Mouse (Mus musculus): ENCODE measurements at regions not wholly inside any gene's neighbourhood (a gene's known extent, or its start where the extent isn't known, plus 50 kb on each side); places are given as distances from the start of the nearest gene placed in this dataset.

- no peaks in the 10 kb centered on the region for H3K27me3 ChIP-seq (ENCODE audit: insufficient read depth, low read length)
- H3K27ac ChIP-seq (ENCODE audit: low read depth) = no peak overlapping the region
- TF ChIP-seq CTCF (IDR thresholded peaks at IDR 0.05; ENCODE audit: low read depth) = no peak
- H3K36me3 ChIP-seq (ENCODE audit: insufficient read depth) = no peaks in the 10 kb centered on the region
- no peak overlapping the region for H3K4me3 ChIP-seq (ENCODE audit: low read depth, low read length)
- 84% methylated on average over 4 of the region's 4 CpGs for WGBS
- no peak overlapping the region for H3K4me2 ChIP-seq
- H3K9ac ChIP-seq = no peak overlapping the region
- DNase-seq (no peak), ATAC-seq (ENCODE audit: insufficient read depth) (no peak)
- H3K4me1 ChIP-seq (ENCODE audit: insufficient read depth) = no peaks in the 10 kb centered on the region
- H3K9me3 ChIP-seq (ENCODE audit: low read depth, low read length) = no peaks in the 10 kb centered on the region
Measured at GRCm38 (mm10) chr4:87702834-87703233, 330.3 kb downstream of the Mllt3 start.

GRCm38 (mm10) chr4:87702290-87702689 lies 330.9 kb downstream of the Mllt3 start:
- H3K4me3 ChIP-seq (ENCODE audit: low read depth, low read length) = no peak overlapping the region
- no peak overlapping the region for H3K27ac ChIP-seq (ENCODE audit: low read depth)
- ATAC-seq (ENCODE audit: insufficient read depth) = no peak
- 80% methylated on average over 3 of the region's 3 CpGs for WGBS
- no peak for TF ChIP-seq CTCF (IDR thresholded peaks at IDR 0.05; ENCODE audit: low read depth)
- no peaks in the 10 kb centered on the region for H3K9me3 ChIP-seq (ENCODE audit: low read depth, low read length)
- no peak overlapping the region for H3K4me2 ChIP-seq
- DNase-seq = no peak
- H3K9ac ChIP-seq = no peak overlapping the region
- no peaks in the 10 kb centered on the region for H3K27me3 ChIP-seq (ENCODE audit: insufficient read depth, low read length)
- no peaks in the 10 kb centered on the region for H3K4me1 ChIP-seq (ENCODE audit: insufficient read depth)
- no peaks in the 10 kb centered on the region for H3K36me3 ChIP-seq (ENCODE audit: insufficient read depth)

- no peak for TF ChIP-seq CTCF (IDR thresholded peaks at IDR 0.05; ENCODE audit: low read depth)
- DNase-seq (no peak), ATAC-seq (ENCODE audit: insufficient read depth) (no peak)
- no peak overlapping the region for H3K4me2 ChIP-seq
- H3K27me3 ChIP-seq (ENCODE audit: insufficient read depth, low read length) = no peaks in the 10 kb centered on the region
- H3K4me1 ChIP-seq (ENCODE audit: insufficient read depth) = no peaks in the 10 kb centered on the region
- 77% methylated on average over 4 of the region's 4 CpGs for WGBS
- H3K9ac ChIP-seq = no peak overlapping the region
- no peaks in the 10 kb centered on the region for H3K9me3 ChIP-seq (ENCODE audit: low read depth, low read length)
- H3K27ac ChIP-seq (ENCODE audit: low read depth) = no peak overlapping the region
- H3K4me3 ChIP-seq (ENCODE audit: low read depth, low read length) = no peak overlapping the region
- H3K36me3 ChIP-seq (ENCODE audit: insufficient read depth) = no peaks in the 10 kb centered on the region
Measured at GRCm38 (mm10) chr4:87701024-87701423, 332.1 kb downstream of the Mllt3 start.

- Histone ChIP-seq H3K36me3 (ENCODE audit: insufficient read depth) (no peaks in the 10 kb centered on the region), H3K4me3 (ENCODE audit: low read depth, low read length) (no peak overlapping the region), H3K4me1 (ENCODE audit: insufficient read depth) (no peaks in the 10 kb centered on the region), H3K4me2 (no peak overlapping the region), H3K9ac (no peak overlapping the region), H3K27ac (ENCODE audit: low read depth) (no peak overlapping the region), H3K9me3 (ENCODE audit: low read depth, low read length) (no peaks in the 10 kb centered on the region), H3K27me3 (ENCODE audit: insufficient read depth, low read length) (no peaks in the 10 kb centered on the region)
- WGBS = 74% methylated on average over 2 of the region's 2 CpGs
- ATAC-seq (ENCODE audit: insufficient read depth) (no peak), DNase-seq (no peak)
- no peak for TF ChIP-seq CTCF (IDR thresholded peaks at IDR 0.05; ENCODE audit: low read depth)
Measured at GRCm38 (mm10) chr4:87700508-87700907, 332.7 kb downstream of the Mllt3 start.

GRCm38 (mm10) chr4:87699586-87699985 lies 333.6 kb downstream of the Mllt3 start:
- DNase-seq = no peak
- Histone ChIP-seq H3K36me3 (ENCODE audit: insufficient read depth) (no peaks in the 10 kb centered on the region), H3K4me3 (ENCODE audit: low read depth, low read length) (no peak overlapping the region), H3K9me3 (ENCODE audit: low read depth, low read length) (no peaks in the 10 kb centered on the region), H3K4me2 (no peak overlapping the region), H3K27ac (ENCODE audit: low read depth) (no peak overlapping the region), H3K9ac (no peak overlapping the region), H3K27me3 (ENCODE audit: insufficient read depth, low read length) (no peaks in the 10 kb centered on the region), H3K4me1 (ENCODE audit: insufficient read depth) (no peaks in the 10 kb centered on the region)
- no peak for ATAC-seq (ENCODE audit: insufficient read depth)
- no peak for TF ChIP-seq CTCF (IDR thresholded peaks at IDR 0.05; ENCODE audit: low read depth)
- 25% methylated on average over 4 of the region's 4 CpGs for WGBS

- Histone ChIP-seq H3K4me2 (no peak overlapping the region), H3K4me3 (ENCODE audit: low read depth, low read length) (no peak overlapping the region), H3K4me1 (ENCODE audit: insufficient read depth) (no peaks in the 10 kb centered on the region), H3K27ac (ENCODE audit: low read depth) (no peak overlapping the region), H3K9me3 (ENCODE audit: low read depth, low read length) (no peaks in the 10 kb centered on the region), H3K36me3 (ENCODE audit: insufficient read depth) (no peaks in the 10 kb centered on the region), H3K27me3 (ENCODE audit: insufficient read depth, low read length) (no peaks in the 10 kb centered on the region), H3K9ac (no peak overlapping the region)
- ATAC-seq (ENCODE audit: insufficient read depth) (no peak), DNase-seq (no peak)
- WGBS = 50% methylated on average over 3 of the region's 3 CpGs
- no peak for TF ChIP-seq CTCF (IDR thresholded peaks at IDR 0.05; ENCODE audit: low read depth)
Measured at GRCm38 (mm10) chr4:87698750-87699149, 334.4 kb downstream of the Mllt3 start.

GRCm38 (mm10) chr4:87696921-87697320 lies 336.2 kb downstream of the Mllt3 start:
- ATAC-seq (ENCODE audit: insufficient read depth) = no peak
- no peaks in the 10 kb centered on the region for H3K36me3 ChIP-seq (ENCODE audit: insufficient read depth)
- H3K4me1 ChIP-seq (ENCODE audit: insufficient read depth) = no peaks in the 10 kb centered on the region
- WGBS = 55% methylated on average over 4 of the region's 4 CpGs
- TF ChIP-seq CTCF (IDR thresholded peaks at IDR 0.05; ENCODE audit: low read depth) = no peak
- no peak overlapping the region for H3K4me2 ChIP-seq
- no peaks in the 10 kb centered on the region for H3K27me3 ChIP-seq (ENCODE audit: insufficient read depth, low read length)
- no peak overlapping the region for H3K9ac ChIP-seq
- H3K4me3 ChIP-seq (ENCODE audit: low read depth, low read length) = no peak overlapping the region
- peak; percentile 12 for DNase-seq
- no peak overlapping the region for H3K27ac ChIP-seq (ENCODE audit: low read depth)
- H3K9me3 ChIP-seq (ENCODE audit: low read depth, low read length) = no peaks in the 10 kb centered on the region

GRCm38 (mm10) chr4:87695811-87696210 lies 337.4 kb downstream of the Mllt3 start:
- H3K27me3 ChIP-seq (ENCODE audit: insufficient read depth, low read length) = no peaks in the 10 kb centered on the region
- H3K4me2 ChIP-seq = no peak overlapping the region
- 91% methylated on average over 5 of the region's 5 CpGs for WGBS
- H3K4me1 ChIP-seq (ENCODE audit: insufficient read depth) = no peaks in the 10 kb centered on the region
- H3K9ac ChIP-seq = no peak overlapping the region
- ATAC-seq (ENCODE audit: insufficient read depth) (no peak), DNase-seq (no peak)
- H3K4me3 ChIP-seq (ENCODE audit: low read depth, low read length) = no peak overlapping the region
- H3K27ac ChIP-seq (ENCODE audit: low read depth) = no peak overlapping the region
- no peaks in the 10 kb centered on the region for H3K36me3 ChIP-seq (ENCODE audit: insufficient read depth)
- no peaks in the 10 kb centered on the region for H3K9me3 ChIP-seq (ENCODE audit: low read depth, low read length)
- no peak for TF ChIP-seq CTCF (IDR thresholded peaks at IDR 0.05; ENCODE audit: low read depth)
